ENCODE assay signal across 12 mouse cellular contexts in genomic region chr3:88365705-88366361, GRCm38 (mm10). TPM values are rescaled to one million over a fixed set of nuclear protein-coding genes. Genes with fewer than 3 reads are reported as not detected.
DNase-seq lines count a peak whose midpoint lies in the region; ATAC-seq and TF ChIP-seq lines count a peak whose summit lies in the region.
"Had no signal": no experiment of that assay in that cellular context is flagged by ENCODE, and none has a peak within 500 bp of the region (broad histone marks: within the 10 kb centered on the region; RNA-seq: fewer than 3 reads in every experiment).

No protein-coding gene starts in this region.

- no peak for ATAC-seq in intestine, postnatal 0 days
- no peak for ATAC-seq in intestine, embryonic 16.5 days
- ATAC-seq in liver, embryonic 14.5 days (ENCODE audit: insufficient read depth): no peak
- no peak for ATAC-seq in granulocyte monocyte progenitor cell, adult 5-6 weeks (replicated peaks; ENCODE audit: poor library complexity, severe bottlenecking)

- no peak overlapping the region for H3K27ac ChIP-seq in intestine, postnatal 0 days (ENCODE audit: low read depth, low read length)
- H3K27ac ChIP-seq in intestine, embryonic 16.5 days (ENCODE audit: low read length): no peak overlapping the region
- H3K27ac ChIP-seq in testis, adult 2 months (ENCODE audit: control insufficient read depth, insufficient read depth, low read depth, low read length): no peak overlapping the region
- no peak overlapping the region for H3K27ac ChIP-seq in liver, embryonic 14.5 days

- 0 out of 2 replicates have a peak, but pooled peaks cover 5% of the 10 kb centered on the region for H3K9me3 ChIP-seq in intestine, postnatal 0 days (ENCODE audit: control insufficient read depth)
- peaks cover 7% of the 10 kb centered on the region; the same call in 1 of the 2 replicates for H3K9me3 ChIP-seq in intestine, embryonic 16.5 days (ENCODE audit: control insufficient read depth, low read length)
- H3K9me3 ChIP-seq in liver, embryonic 14.5 days (ENCODE audit: control insufficient read depth, low read length): peaks cover 3% of the 10 kb centered on the region

- no peak for DNase-seq in testis, postnatal 14 days (ENCODE audit: low spot score)
- DNase-seq in liver, embryonic 14.5 days (ENCODE audit: low read depth in 3 of 3, low spot score in 3 of 3): no peak
- DNase-seq in thymus, postnatal 25 days: peak; percentile 19
- DNase-seq: adrenal gland, adult 2 months; heart, adult 11 months; heart, postnatal 4 days; lung, postnatal 14 days had no signal

- no peak for TF ChIP-seq POLR2A in testis, adult 2 months (IDR thresholded peaks at IDR 0.05; ENCODE audit: control insufficient read depth, low read depth, low read length)

- peak; percentile 12; the same call in 1 of the 2 replicates for TF ChIP-seq CTCF in intestine, postnatal 0 days (IDR thresholded peaks at IDR 0.05; ENCODE audit: low read depth)
- TF ChIP-seq CTCF in testis, adult 2 months (IDR thresholded peaks at IDR 0.05; ENCODE audit: control insufficient read depth, insufficient read depth, insufficient replicate concordance, low read depth, low read length): no peak
- TF ChIP-seq CTCF in liver, embryonic 14.5 days (IDR thresholded peaks at IDR 0.05; ENCODE audit: low read depth): peak; percentile 51

- H3K4me1 ChIP-seq in intestine, postnatal 0 days (replicated peaks; ENCODE audit: control insufficient read depth, insufficient read depth, low read length): no peaks in the 10 kb centered on the region
- peaks cover 14% of the 10 kb centered on the region for H3K4me1 ChIP-seq in intestine, embryonic 16.5 days (ENCODE audit: control insufficient read depth, insufficient read depth, low read length)
- peaks cover 16% of the 10 kb centered on the region for H3K4me1 ChIP-seq in testis, adult 2 months (ENCODE audit: control insufficient read depth, insufficient read depth, low read length)
- peaks cover 32 to 37% of the 10 kb centered on the region in 2 experiments for H3K4me1 ChIP-seq in liver, embryonic 14.5 days (replicated peaks; ENCODE audit: control insufficient read depth in 2 of 2, insufficient read depth in 2 of 2, low read length in 1 of 2)

- H3K9ac ChIP-seq in intestine, postnatal 0 days (ENCODE audit: low read depth, low read length): no peak overlapping the region
- H3K9ac ChIP-seq in intestine, embryonic 16.5 days (ENCODE audit: low read depth, low read length): no peak overlapping the region
- peak overlapping the region; percentile 52 for H3K9ac ChIP-seq in liver, embryonic 14.5 days (replicated peaks)

- peaks cover 21% of the 10 kb centered on the region for H3K27me3 ChIP-seq in intestine, postnatal 0 days (replicated peaks; ENCODE audit: control insufficient read depth, insufficient read depth, low read length)
- H3K27me3 ChIP-seq in intestine, embryonic 16.5 days (replicated peaks; ENCODE audit: control insufficient read depth, insufficient read depth, low read length): peaks cover 10% of the 10 kb centered on the region
- H3K27me3 ChIP-seq in testis, adult 2 months (ENCODE audit: control insufficient read depth, insufficient read depth, low read length): no peaks in the 10 kb centered on the region
- H3K27me3 ChIP-seq in liver, embryonic 14.5 days (ENCODE audit: control insufficient read depth, insufficient read depth, low read length): peaks cover 17% of the 10 kb centered on the region

- no peak for TF ChIP-seq EP300 in liver, embryonic 14.5 days (IDR thresholded peaks at IDR 0.05; ENCODE audit: low read depth)

- H3K36me3 ChIP-seq in intestine, postnatal 0 days (ENCODE audit: control insufficient read depth, insufficient read depth): peaks cover 18% of the 10 kb centered on the region
- H3K36me3 ChIP-seq in intestine, embryonic 16.5 days (ENCODE audit: control insufficient read depth, insufficient read depth, low read length): peaks cover 13% of the 10 kb centered on the region
- no peaks in the 10 kb centered on the region for H3K36me3 ChIP-seq in testis, adult 2 months (ENCODE audit: control insufficient read depth, insufficient read depth, low read length)
- H3K36me3 ChIP-seq in liver, embryonic 14.5 days (replicated peaks; ENCODE audit: control insufficient read depth, insufficient read depth, low read depth): peaks cover 17% of the 10 kb centered on the region

- WGBS in intestine, postnatal 0 days: 51% methylated on average over 34 of the region's 34 CpGs
- 42% methylated on average over 34 of the region's 34 CpGs for WGBS in intestine, embryonic 16.5 days
- 32% methylated on average over 34 of the region's 34 CpGs for WGBS in liver, embryonic 14.5 days (ENCODE audit: insufficient replicate concordance)

- H3K4me2 ChIP-seq in intestine, postnatal 0 days (replicated peaks; ENCODE audit: low read depth): no peak overlapping the region
- H3K4me2 ChIP-seq in intestine, embryonic 16.5 days (ENCODE audit: low read depth, low read length): no peak overlapping the region
- H3K4me2 ChIP-seq in liver, embryonic 14.5 days (ENCODE audit: low read depth): peak overlapping the region; percentile 73

- H3K4me3 ChIP-seq in intestine, postnatal 0 days (ENCODE audit: low read depth, low read length): no peak overlapping the region
- H3K4me3 ChIP-seq in intestine, embryonic 16.5 days (ENCODE audit: low read length): no peak overlapping the region
- peak overlapping the region; percentile 10 for H3K4me3 ChIP-seq in testis, adult 2 months (ENCODE audit: control insufficient read depth, low read depth, low read length)
- H3K4me3 ChIP-seq in liver, embryonic 14.5 days (ENCODE audit: insufficient read depth in 1 of 2, low read depth in 2 of 2, low read length in 2 of 2): peak overlapping the region; percentile 54 to 58; a peak in 3 of 4 replicates

RNA-seq across cellular contexts. Expression of gene Paqr6, which starts 1.4 kb away (rescaled TPM):
- 2.3 and 3.3 TPM in 2 replicates for polyA plus RNA-seq in intestine, postnatal 0 days (2015; fragmentation: Nextera tagmentation; extraction: Ambion mirVana)
- 4.4 and 5.1 TPM in 2 replicates for polyA plus RNA-seq in intestine, embryonic 16.5 days (2015; fragmentation: Nextera tagmentation; extraction: Ambion mirVana)
- polyA plus RNA-seq in testis, adult 2 months (2012; rRNA removed): 6.2 and 6.4 TPM in 2 replicates
- polyA plus RNA-seq in liver, embryonic 14.5 days (2012; rRNA removed): 7.8 and 8.7 TPM in 2 replicates
- 4.1 and 6.6 TPM in 2 replicates for polyA plus RNA-seq in liver, embryonic 14.5 days (2014; fragmentation: Nextera tagmentation; extraction: Ambion mirVana)
- total RNA-seq in granulocyte monocyte progenitor cell, adult 5-6 weeks (2014; fragmentation: Nextera tagmentation): not detected in 2 replicates
- total RNA-seq in granulocyte monocyte progenitor cell, adult 5-6 weeks (2017): not detected in 2 replicates
- total RNA-seq: monocyte, adult 5-6 weeks had no signal

RNA-seq across cellular contexts. Expression of gene Bglap3, which starts 6.7 kb away (rescaled TPM):
- 72.5 and 81.0 TPM in 2 replicates for polyA plus RNA-seq in intestine, postnatal 0 days (2015; fragmentation: Nextera tagmentation; extraction: Ambion mirVana)
- 2.2 and 5.3 TPM in 2 replicates for polyA plus RNA-seq in intestine, embryonic 16.5 days (2015; fragmentation: Nextera tagmentation; extraction: Ambion mirVana)
- 1.7 TPM in 1 of 2 replicates, not detected in the other for polyA plus RNA-seq in testis, adult 2 months (2012; rRNA removed)
- 0.27 and 0.38 TPM in 2 replicates for polyA plus RNA-seq in liver, embryonic 14.5 days (2012; rRNA removed)
- 0.29 and 0.38 TPM in 2 replicates for polyA plus RNA-seq in liver, embryonic 14.5 days (2014; fragmentation: Nextera tagmentation; extraction: Ambion mirVana)
- not detected in 2 replicates for total RNA-seq in granulocyte monocyte progenitor cell, adult 5-6 weeks (2014; fragmentation: Nextera tagmentation)
- total RNA-seq in granulocyte monocyte progenitor cell, adult 5-6 weeks (2017): not detected in 2 replicates
- total RNA-seq: heart, postnatal 4 days; monocyte, adult 5-6 weeks had no signal
- polyA plus RNA-seq: adrenal gland, adult 2 months had no signal

RNA-seq across cellular contexts. Expression of gene Bglap2, which starts 12.7 kb away (rescaled TPM):
- not detected in 2 replicates for polyA plus RNA-seq in intestine, postnatal 0 days (2015; fragmentation: Nextera tagmentation; extraction: Ambion mirVana)
- not detected in 2 replicates for polyA plus RNA-seq in intestine, embryonic 16.5 days (2015; fragmentation: Nextera tagmentation; extraction: Ambion mirVana)
- polyA plus RNA-seq in testis, adult 2 months (2012; rRNA removed): 0.31 and 0.42 TPM in 2 replicates
- not detected in 2 replicates for polyA plus RNA-seq in liver, embryonic 14.5 days (2012; rRNA removed)
- not detected in 2 replicates for polyA plus RNA-seq in liver, embryonic 14.5 days (2014; fragmentation: Nextera tagmentation; extraction: Ambion mirVana)
- total RNA-seq in granulocyte monocyte progenitor cell, adult 5-6 weeks (2014; fragmentation: Nextera tagmentation): not detected in 2 replicates
- total RNA-seq in granulocyte monocyte progenitor cell, adult 5-6 weeks (2017): not detected in 2 replicates
- total RNA-seq: heart, postnatal 4 days; monocyte, adult 5-6 weeks had no signal

RNA-seq across cellular contexts. Expression of gene Bglap, which starts 18.4 kb away (rescaled TPM):
- polyA plus RNA-seq in intestine, postnatal 0 days (2015; fragmentation: Nextera tagmentation; extraction: Ambion mirVana): not detected in 2 replicates
- polyA plus RNA-seq in intestine, embryonic 16.5 days (2015; fragmentation: Nextera tagmentation; extraction: Ambion mirVana): 0.69 TPM in 1 of 2 replicates, not detected in the other
- polyA plus RNA-seq in testis, adult 2 months (2012; rRNA removed): not detected in 2 replicates
- polyA plus RNA-seq in liver, embryonic 14.5 days (2012; rRNA removed): not detected in 2 replicates
- polyA plus RNA-seq in liver, embryonic 14.5 days (2014; fragmentation: Nextera tagmentation; extraction: Ambion mirVana): not detected in 2 replicates
- not detected in 2 replicates for total RNA-seq in granulocyte monocyte progenitor cell, adult 5-6 weeks (2014; fragmentation: Nextera tagmentation)
- not detected in 2 replicates for total RNA-seq in granulocyte monocyte progenitor cell, adult 5-6 weeks (2017)
- total RNA-seq: heart, postnatal 4 days; monocyte, adult 5-6 weeks had no signal
- polyA plus RNA-seq: adrenal gland, adult 2 months had no signal

RNA-seq across cellular contexts. Expression of gene Smg5, which starts 29.8 kb away (rescaled TPM):
- 12.6 and 13.7 TPM in 2 replicates for polyA plus RNA-seq in intestine, postnatal 0 days (2015; fragmentation: Nextera tagmentation; extraction: Ambion mirVana)
- polyA plus RNA-seq in intestine, embryonic 16.5 days (2015; fragmentation: Nextera tagmentation; extraction: Ambion mirVana): 34.2 and 34.7 TPM in 2 replicates
- polyA plus RNA-seq in testis, adult 2 months (2012; rRNA removed): 105 and 112 TPM in 2 replicates
- polyA plus RNA-seq in liver, embryonic 14.5 days (2012; rRNA removed): 33.6 and 36.6 TPM in 2 replicates
- 18.8 and 23.7 TPM in 2 replicates for polyA plus RNA-seq in liver, embryonic 14.5 days (2014; fragmentation: Nextera tagmentation; extraction: Ambion mirVana)
- total RNA-seq in granulocyte monocyte progenitor cell, adult 5-6 weeks (2014; fragmentation: Nextera tagmentation): 50.8 and 53.1 TPM in 2 replicates
- total RNA-seq in granulocyte monocyte progenitor cell, adult 5-6 weeks (2017): 64.1 and 79.0 TPM in 2 replicates

Comparison
In these comparisons a context has a peak if more than half of its experiments do, and no peak if none do; other contexts are left out.
1. RNA of gene Bglap3, which starts 6.7 kb away (polyA plus RNA-seq): 72.5 to 81.0 TPM in intestine, postnatal 0 days; 2.2 to 5.3 TPM in intestine, embryonic 16.5 days, 0.27 to 0.38 TPM in liver, embryonic 14.5 days and 1.7 TPM in testis, adult 2 months; every median in the first group is over 10 times any median in the second.
2. H3K4me3 ChIP-seq: peak in testis, adult 2 months (single experiment) and liver, embryonic 14.5 days (2 of 2); none in intestine, postnatal 0 days (single experiment) and intestine, embryonic 16.5 days (single experiment).